Mouse (Mus musculus) kidney, embryonic 14.5 days (tissue): Measurements from ENCODE around the gene Ecsit. TPM values are rescaled to one million over a fixed set of nuclear protein-coding genes. Genes with fewer than 3 reads are reported as not detected.
A peak's percentile ranks its signal among the peaks of the same experiment; 100 is the strongest.

Experiments
- ATAC-seq: fragments of 200-750 bp; cut with Nextera tagmentation; 2 replicates; pipeline ENCODE4 v1.8.0; 2017; ENCODE audit warnings: moderate number of reproducible peaks, mild to moderate bottlenecking, moderate TSS enrichment, moderate library complexity; ENCODE audit not compliant: low FRiP score, low TSS enrichment
- H3K27ac ChIP-seq: fragments of 300-500 bp; sonication (generic); 2 replicates; pipeline ENCODE4 v1.5.1; 2014; ENCODE audit warnings: low read depth, mild to moderate bottlenecking, low read length, moderate library complexity, mixed read lengths
- H3K27me3 ChIP-seq: fragments of 300-500 bp; sonication (generic); 2 replicates; pipeline ENCODE4 v1.6.1; 2014; ENCODE audit warnings: mild to moderate bottlenecking, low read length; ENCODE audit not compliant: control insufficient read depth, insufficient read depth
- H3K36me3 ChIP-seq: fragments of 300-500 bp; sonication (generic); 2 replicates; pipeline ENCODE4 v1.6.1; 2014; ENCODE audit warnings: low read length, mixed read lengths; ENCODE audit not compliant: control insufficient read depth, insufficient read depth
- H3K4me1 ChIP-seq: fragments of 300-500 bp; sonication (generic); 2 replicates; pipeline ENCODE4 v1.6.1; 2014; ENCODE audit warnings: low read length, mixed read lengths; ENCODE audit not compliant: control insufficient read depth, insufficient read depth
- H3K4me2 ChIP-seq: fragments of 300-500 bp; sonication (generic); replicated peaks from 2 replicates; pipeline ENCODE4 v1.6.1; 2014; ENCODE audit warnings: low read depth, mild to moderate bottlenecking, low read length
- H3K4me3 ChIP-seq: fragments of 300-500 bp; sonication (generic); 2 replicates; pipeline ENCODE4 v1.5.1; 2014; ENCODE audit warnings: mild to moderate bottlenecking, low read length
- H3K9ac ChIP-seq: fragments of 300-500 bp; sonication (generic); 2 replicates; pipeline ENCODE4 v1.6.1; 2014; ENCODE audit warnings: low read depth, mild to moderate bottlenecking, low read length, moderate library complexity
- H3K9me3 ChIP-seq: fragments of 300-500 bp; sonication (generic); 2 replicates; pipeline ENCODE4 v1.6.1; 2016; ENCODE audit warnings: low read length; ENCODE audit not compliant: control insufficient read depth
- whole genome bisulfite sequencing: fragments of 180-500 bp; shearing (Covaris S2); extraction: QIAGEN DNeasy Blood & Tissue Kit; methylation state at CpG from one replicate; pipeline ENCODE4 v1.1.7; 2014; 5-methylcytosine and 5-hydroxymethylcytosine counted together
- polyA plus RNA-seq: library from polyadenylated mRNA; unstranded; fragments of >200 nt; fragmentation: Nextera tagmentation; extraction: Ambion mirVana; gene quantifications from 2 replicates; pipeline ENCODE4 v1.2.1, GENCODE M21; 2014

Ecsit gene
- polyA plus RNA-seq, 1 experiment from 2014 or later: 41.5 TPM

DNA sequence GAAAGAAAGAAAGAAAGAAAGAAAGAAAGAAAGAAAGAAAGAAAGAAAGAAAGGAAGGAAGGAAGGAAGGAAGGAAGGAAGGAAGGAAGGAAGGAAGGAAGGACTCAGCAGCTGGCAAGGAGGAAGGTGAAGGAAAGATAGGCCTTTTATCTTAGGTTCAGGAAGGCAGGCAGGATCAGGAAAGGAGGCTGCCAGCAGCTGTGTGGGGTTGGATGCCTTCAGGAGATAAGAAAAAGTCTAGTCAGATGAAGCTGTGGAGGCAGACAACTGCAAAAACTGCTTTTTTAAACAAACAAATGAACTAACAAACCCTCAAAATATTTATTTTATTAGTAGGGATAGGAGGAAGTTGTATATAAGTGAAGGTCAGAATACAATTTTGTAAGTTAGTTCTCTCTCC, 36.3 kb upstream of the Ecsit start:
- Histone ChIP-seq H3K36me3 (no peaks in the 10 kb centered on the region), H3K9ac (no peak overlapping the region), H3K9me3 (no peaks in the 10 kb centered on the region), H3K4me1 (peaks cover 4% of the 10 kb centered on the region), H3K27ac (no peak overlapping the region), H3K27me3 (no peaks in the 10 kb centered on the region), H3K4me2 (no peak overlapping the region), H3K4me3 (no peak overlapping the region)
- no peak for ATAC-seq

DNA sequence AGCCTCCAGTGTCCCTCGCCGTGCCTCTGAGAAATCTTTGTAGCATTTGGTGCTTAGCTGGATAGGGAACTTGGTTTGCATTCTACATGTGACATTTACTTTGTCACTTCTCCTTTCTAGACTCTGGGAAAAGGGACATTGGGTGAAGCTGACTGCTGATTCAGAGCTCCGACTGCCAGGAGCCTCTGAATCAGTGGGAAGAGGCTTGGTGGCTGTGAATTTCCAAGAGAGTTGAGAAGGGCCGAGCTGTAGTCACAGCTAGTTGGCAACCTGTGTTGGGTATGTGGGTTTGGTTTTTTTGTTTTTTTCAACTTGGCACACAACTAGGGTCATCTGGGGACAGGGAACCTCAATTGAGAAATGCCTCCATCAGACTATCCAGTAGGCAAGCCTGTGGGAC, 34.3 kb upstream of the Ecsit start:
- WGBS: 92% methylated on average over 4 of the region's 4 CpGs

DNA sequence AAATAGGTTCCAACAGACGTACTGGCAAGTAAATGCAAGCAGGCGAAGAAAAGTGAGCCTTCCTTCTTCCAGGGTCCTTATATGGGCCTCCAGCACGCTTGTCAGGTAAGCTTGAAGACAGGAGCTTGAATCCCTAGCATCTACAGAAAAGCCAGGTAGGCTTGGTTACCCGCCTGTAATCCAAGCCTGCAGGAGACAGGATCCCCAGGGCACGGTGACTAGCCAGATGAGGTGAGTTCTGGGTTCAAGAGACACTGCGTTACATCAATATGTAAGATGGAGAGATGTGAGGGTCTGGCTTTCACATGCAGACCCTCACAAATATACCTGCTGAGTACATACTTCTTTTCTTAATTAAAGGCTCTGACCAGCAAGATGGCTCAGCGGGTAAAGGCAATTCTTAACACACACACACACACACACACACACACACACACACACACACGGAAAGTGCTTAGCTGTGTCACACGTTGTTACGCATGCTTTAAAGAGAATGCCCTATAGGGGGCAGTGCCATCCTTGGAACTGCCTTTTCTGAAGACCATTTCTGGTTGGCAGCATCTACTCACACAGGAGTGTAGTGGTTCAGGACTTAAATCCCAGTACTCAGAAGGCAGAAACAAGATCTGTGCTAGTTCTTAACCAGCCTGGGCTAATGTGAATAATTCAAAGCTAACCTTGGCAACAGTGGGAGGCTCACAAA, 32.7 kb upstream of the Ecsit start:
- Histone ChIP-seq H3K4me3 (peak overlapping the region; percentile 89), H3K4me1 (peaks cover 10% of the 10 kb centered on the region), H3K9ac (no peak overlapping the region; the same call in 1 of the 2 replicates), H3K27ac (no peak overlapping the region), H3K4me2 (peak overlapping the region; percentile 52), H3K36me3 (peaks cover 8% of the 10 kb centered on the region), H3K9me3 (no peaks in the 10 kb centered on the region), H3K27me3 (no peaks in the 10 kb centered on the region)
- 47% methylated on average over 10 of the region's 10 CpGs for WGBS
- ATAC-seq: no peak

More for the DNA sequence above, 34.3 kb upstream of the Ecsit start:
- ATAC-seq: no peak
- H3K27me3 ChIP-seq: no peaks in the 10 kb centered on the region
- no peaks in the 10 kb centered on the region for H3K9me3 ChIP-seq
- no peak overlapping the region for H3K27ac ChIP-seq
- H3K9ac ChIP-seq: no peak overlapping the region
- peaks cover 10% of the 10 kb centered on the region for H3K4me1 ChIP-seq
- no peak overlapping the region for H3K4me3 ChIP-seq
- no peak overlapping the region for H3K4me2 ChIP-seq
- no peaks in the 10 kb centered on the region for H3K36me3 ChIP-seq

DNA sequence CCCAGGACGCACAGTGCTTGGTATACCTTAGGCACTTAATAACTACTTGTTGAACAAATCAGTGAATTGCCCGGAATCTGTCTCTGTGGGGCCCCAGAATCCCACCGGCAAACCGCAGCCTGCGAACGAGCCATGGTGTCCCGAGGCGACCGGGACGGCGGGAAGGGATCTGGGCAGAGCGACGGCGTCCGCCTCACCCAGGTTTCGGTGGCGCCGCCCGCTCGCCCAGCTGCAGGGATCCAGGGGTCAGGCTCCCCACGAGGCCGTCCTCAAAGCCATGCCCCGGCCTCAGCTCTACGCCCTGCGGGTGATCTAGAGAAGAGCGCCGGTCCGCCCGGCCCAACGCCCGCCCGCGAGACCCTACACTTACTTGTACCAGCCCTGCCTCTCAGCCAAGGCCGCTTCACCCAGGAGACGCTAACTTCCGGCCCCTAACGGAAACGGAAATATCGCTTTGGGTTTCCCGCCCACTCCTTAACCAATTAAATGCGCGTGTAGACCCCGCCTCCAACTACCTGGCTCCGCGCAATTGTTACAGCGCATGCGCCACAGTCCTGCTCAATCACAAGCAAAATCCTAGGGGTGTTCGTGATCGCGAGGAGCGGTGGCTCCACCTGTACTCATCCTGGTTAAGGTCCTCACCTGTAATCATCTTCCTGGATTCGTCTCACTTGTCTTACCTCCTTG, 31.6 kb upstream of the Ecsit start, which contains the start of gene Elof1:
TSS of gene Elof1 (minus strand) at position 433 of the 687 bp plus-strand sequence.
- Histone ChIP-seq H3K4me2 (peak within 1 kb of the TSS; percentile 52), H3K27ac (peak within 1 kb of the TSS; percentile 39), H3K9ac (peak within 1 kb of the TSS; percentile 91), H3K27me3 (no peaks in the 10 kb centered on the region), H3K4me1 (peaks cover 10% of the 10 kb centered on the region), H3K9me3 (no peaks in the 10 kb centered on the region), H3K36me3 (peaks cover 17% of the 10 kb centered on the region), H3K4me3 (peak within 1 kb of the TSS; percentile 89)
- peak; percentile 94 for ATAC-seq
- under 1% methylated on average over 51 of the region's 52 CpGs for WGBS

DNA sequence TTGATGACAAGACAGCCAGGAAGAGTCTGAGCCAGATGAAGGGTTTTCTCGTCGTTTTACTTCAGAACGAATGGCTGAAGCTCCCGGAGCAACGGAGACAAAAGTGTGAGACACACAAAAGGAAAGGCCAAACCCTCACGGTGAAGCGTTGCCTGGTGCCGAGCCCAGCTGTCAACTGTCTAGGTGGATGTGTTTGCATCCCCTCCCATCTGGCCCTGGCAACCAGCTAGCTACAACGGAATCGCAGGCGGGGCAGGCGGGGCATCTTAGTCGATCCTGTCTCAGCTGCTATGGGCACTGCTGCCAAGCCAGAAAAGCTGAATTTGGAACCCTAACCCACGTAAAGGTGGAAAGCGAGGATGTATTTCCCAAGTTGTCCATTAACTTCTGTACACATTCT, 30.8 kb upstream of the Ecsit start:
- Histone ChIP-seq H3K27me3 (no peaks in the 10 kb centered on the region), H3K4me3 (peak overlapping the region; percentile 89), H3K9me3 (no peaks in the 10 kb centered on the region), H3K9ac (peak overlapping the region; percentile 91), H3K27ac (no peak overlapping the region), H3K4me1 (peaks cover 10% of the 10 kb centered on the region), H3K4me2 (peak overlapping the region; percentile 52), H3K36me3 (peaks cover 24% of the 10 kb centered on the region)
- ATAC-seq: no peak
- 24% methylated on average over 15 of the region's 15 CpGs for WGBS

DNA sequence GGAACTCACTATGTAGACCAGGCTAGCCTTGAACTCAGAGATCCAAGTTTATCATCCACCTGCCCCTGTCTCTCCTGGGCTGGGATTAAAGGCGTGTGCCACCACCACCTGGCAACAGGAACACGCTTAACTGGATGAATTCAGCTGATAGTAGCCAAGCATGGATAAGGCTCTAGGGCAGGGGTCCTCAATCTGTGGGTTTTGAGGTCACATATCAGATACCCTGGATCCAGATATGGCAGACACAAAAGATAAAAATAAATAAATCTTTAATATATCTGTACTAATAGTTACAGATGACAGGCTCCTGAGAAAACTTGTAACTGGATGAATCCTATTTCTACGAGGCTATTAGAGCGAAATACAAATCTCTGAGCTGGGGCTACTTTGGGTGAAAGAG, 30.4 kb upstream of the Ecsit start:
- Histone ChIP-seq H3K9me3 (no peaks in the 10 kb centered on the region), H3K27ac (no peak overlapping the region), H3K36me3 (peaks cover 27% of the 10 kb centered on the region), H3K4me3 (peak overlapping the region; percentile 89), H3K27me3 (no peaks in the 10 kb centered on the region), H3K9ac (peak overlapping the region; percentile 91; the same call in 1 of the 2 replicates), H3K4me1 (peaks cover 10% of the 10 kb centered on the region), H3K4me2 (peak overlapping the region; percentile 52)
- 94% methylated on average over 4 of the region's 4 CpGs for WGBS
- no peak for ATAC-seq

DNA sequence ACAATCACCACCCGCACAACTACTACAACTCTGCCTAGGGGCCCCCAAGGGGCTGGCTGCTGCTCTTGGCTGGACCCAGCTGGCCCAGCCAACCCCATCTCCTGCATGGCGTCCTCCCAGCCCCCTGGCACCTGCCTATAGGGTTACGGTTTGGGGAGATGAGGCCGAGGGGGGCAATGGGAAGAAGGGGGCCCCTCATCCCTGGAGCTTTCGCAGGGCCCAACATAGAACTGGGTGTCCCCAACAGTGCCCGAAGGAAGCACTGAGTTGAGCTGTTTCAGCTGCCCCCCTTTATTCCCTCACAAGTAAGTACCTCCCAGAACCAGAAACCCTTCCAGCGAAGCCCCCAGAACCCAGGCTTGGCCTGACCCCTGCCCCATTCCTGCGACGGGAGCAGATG, 23.0 kb upstream of the Ecsit start:
- H3K4me3 ChIP-seq: no peak overlapping the region
- H3K4me2 ChIP-seq: no peak overlapping the region
- H3K9ac ChIP-seq: no peak overlapping the region
- H3K9me3 ChIP-seq: no peaks in the 10 kb centered on the region
- H3K4me1 ChIP-seq: no peaks in the 10 kb centered on the region
- H3K36me3 ChIP-seq: peaks cover 32% of the 10 kb centered on the region
- no peak overlapping the region for H3K27ac ChIP-seq
- no peaks in the 10 kb centered on the region for H3K27me3 ChIP-seq
- WGBS: 89% methylated on average over 9 of the region's 9 CpGs
- no peak for ATAC-seq

DNA sequence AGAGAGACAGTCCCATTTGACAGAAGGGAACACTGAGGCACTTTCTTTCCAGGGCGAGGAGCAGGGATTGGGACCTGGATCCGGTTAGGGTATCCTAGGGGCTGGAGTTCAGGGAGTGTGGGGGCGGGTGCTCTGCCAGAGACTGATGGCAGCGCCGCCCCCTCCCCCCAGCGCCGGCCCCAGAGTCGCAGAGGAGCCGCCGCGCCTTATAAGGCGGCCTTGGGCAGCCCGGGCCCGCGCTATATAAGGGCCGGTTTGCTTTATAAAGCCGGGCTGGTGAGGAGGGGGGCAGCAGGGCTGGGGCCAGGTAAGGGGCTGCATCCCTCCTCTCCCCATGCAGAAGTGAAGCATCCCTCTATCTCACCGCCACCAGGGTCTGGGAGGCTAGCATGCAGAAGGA, 14.7 kb upstream of the Ecsit start:
- Histone ChIP-seq H3K4me3 (peak overlapping the region; percentile 12; the same call in 1 of the 2 replicates), H3K36me3 (no peaks in the 10 kb centered on the region), H3K4me1 (0 out of 2 replicates have a peak, but pooled peaks cover 4% of the 10 kb centered on the region), H3K9ac (peak overlapping the region; percentile 7; the same call in 1 of the 2 replicates), H3K27me3 (peaks cover 22% of the 10 kb centered on the region), H3K4me2 (peak overlapping the region; percentile 25; the same call in 1 of the 2 replicates), H3K27ac (no peak overlapping the region), H3K9me3 (no peaks in the 10 kb centered on the region)
- no peak for ATAC-seq
- 3% methylated on average over 17 of the region's 18 CpGs for WGBS
